9 mouse cellular contexts compared by ENCODE assay signal in the genomic region with DNA sequence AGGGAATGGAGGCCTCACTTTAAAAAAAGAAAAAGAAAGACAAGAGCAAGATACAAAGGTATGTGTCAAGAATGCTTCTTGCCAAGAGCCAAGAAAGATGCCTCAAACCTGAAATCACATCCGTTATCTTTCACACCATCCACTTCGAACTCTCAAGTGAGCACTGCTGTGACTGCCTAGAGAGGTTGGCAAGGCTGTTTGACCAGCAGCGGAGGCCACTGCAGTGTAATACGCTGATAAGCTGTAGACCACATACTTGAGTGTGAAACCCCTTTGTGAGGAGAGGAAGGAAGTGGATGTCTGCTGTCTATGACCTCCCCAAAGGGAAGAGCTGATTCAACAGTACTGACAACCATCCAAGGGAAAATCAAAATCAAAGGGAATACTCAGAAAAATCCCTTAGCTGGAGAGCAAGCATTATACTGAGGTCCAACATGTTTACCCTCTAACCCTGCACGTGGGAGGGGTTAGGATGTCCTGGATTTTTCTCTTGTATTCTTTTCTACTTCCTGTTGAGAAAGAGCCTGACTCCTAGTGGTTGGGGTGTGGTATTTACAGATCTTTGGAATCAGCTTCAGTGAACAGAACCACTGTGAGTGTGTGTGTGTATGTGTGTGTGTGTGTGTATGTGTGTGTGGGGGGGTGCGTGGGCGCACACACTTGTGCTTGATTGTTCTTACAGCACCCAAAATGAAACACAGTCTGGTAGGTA.
A peak's percentile ranks its signal among the peaks of the same experiment; 100 is the strongest.
DNase-seq lines count a peak whose midpoint lies in the region; ATAC-seq and TF ChIP-seq lines count a peak whose summit lies in the region.
"Had no signal": no experiment of that assay in that cellular context is flagged by ENCODE, and none has a peak within 500 bp of the region (broad histone marks: within the 10 kb centered on the region; RNA-seq: fewer than 3 reads in every experiment).

No protein-coding gene starts in this region.

- no peak for TF ChIP-seq POLR2A in MEL (IDR thresholded peaks at IDR 0.05; ENCODE audit: control insufficient read depth in 1 of 2, insufficient read depth in 1 of 2, low read depth in 1 of 2, low read length in 2 of 2, poor library complexity in 1 of 2)

- peak; percentile 86 for ATAC-seq in megakaryocyte progenitor cell, adult 5-6 weeks (replicated peaks; ENCODE audit: poor library complexity)
- no peak for ATAC-seq in kidney, embryonic 14.5 days (ENCODE audit: low FRiP score, low TSS enrichment)

- H3K4me1 ChIP-seq in MEL (ENCODE audit: control insufficient read depth in 1 of 2, insufficient read depth in 2 of 2, low read length in 2 of 2) = peaks cover 6 to 18% of the 10 kb centered on the region in 2 experiments
- H3K4me1 ChIP-seq in kidney, embryonic 14.5 days (ENCODE audit: control insufficient read depth, insufficient read depth, low read length) = no peaks in the 10 kb centered on the region

- no peak overlapping the region for H3K4me3 ChIP-seq in layer of hippocampus, adult 2 months
- H3K4me3 ChIP-seq in MEL (ENCODE audit: control insufficient read depth in 1 of 2, insufficient read depth in 1 of 2, low read depth in 2 of 2, low read length in 2 of 2) = no peak overlapping the region
- no peak overlapping the region for H3K4me3 ChIP-seq in kidney, embryonic 14.5 days (ENCODE audit: low read length)
- H3K4me3 ChIP-seq: hindbrain, embryonic 10.5 days had no signal

- 78% methylated on average over 7 of the region's 7 CpGs for WGBS in kidney, embryonic 14.5 days

- no peak overlapping the region for H3K9ac ChIP-seq in MEL (ENCODE audit: control insufficient read depth, low read depth, low read length, poor library complexity, severe bottlenecking)
- H3K9ac ChIP-seq in kidney, embryonic 14.5 days (ENCODE audit: low read depth, low read length) = no peak overlapping the region

- DNase-seq in layer of hippocampus, adult 2 months (ENCODE audit: low spot score in 2 of 2) = no peak
- DNase-seq in layer of hippocampus, adult 9-10 months (ENCODE audit: low spot score) = no peak
- peak; percentile 60 for DNase-seq in MEL (ENCODE audit: low read depth, low spot score)
- peak; percentile 25 for DNase-seq in c-Kit-positive CD71-positive TER-119-negative erythroid progenitor cells, embryonic 14.5 days (ENCODE audit: low read depth)
- no peak for DNase-seq in left cerebral cortex, postnatal 4 days
- DNase-seq: cerebellum, adult 9-10 months had no signal

- TF ChIP-seq CTCF in layer of hippocampus, adult 2 months (conservative IDR thresholded peaks at IDR 0.05) = peak; percentile 66
- peak in 2 of 3 experiments; percentile 40 to 63; a peak in 3 of 6 replicates for TF ChIP-seq CTCF in MEL (IDR thresholded peaks at IDR 0.05 in 2 of 3, conservative IDR thresholded peaks at IDR 0.05 in 1 of 3; ENCODE audit: control insufficient read depth in 1 of 3, insufficient read depth in 1 of 3, low read depth in 2 of 3, low read length in 3 of 3, poor library complexity in 1 of 3, severe bottlenecking in 1 of 3)

- no peaks in the 10 kb centered on the region; a peak in 1 of 4 replicates for H3K27me3 ChIP-seq in MEL (ENCODE audit: control insufficient read depth in 1 of 2, insufficient read depth in 2 of 2, low read length in 2 of 2)
- H3K27me3 ChIP-seq in kidney, embryonic 14.5 days (ENCODE audit: control insufficient read depth, insufficient read depth, low read length) = no peaks in the 10 kb centered on the region

- no peak overlapping the region for H3K4me2 ChIP-seq in kidney, embryonic 14.5 days (replicated peaks; ENCODE audit: low read depth, low read length)

- no peak for TF ChIP-seq EP300 in MEL (IDR thresholded peaks at IDR 0.05; ENCODE audit: low read depth in 1 of 2, low read length in 2 of 2)

- H3K27ac ChIP-seq in layer of hippocampus, adult 2 months = no peak overlapping the region
- no peak overlapping the region for H3K27ac ChIP-seq in MEL (ENCODE audit: control insufficient read depth, low read depth, low read length)
- H3K27ac ChIP-seq in kidney, embryonic 14.5 days (ENCODE audit: low read depth, low read length) = no peak overlapping the region
- H3K27ac ChIP-seq: hindbrain, embryonic 10.5 days had no signal

- no peaks in the 10 kb centered on the region for H3K79me2 ChIP-seq in MEL (ENCODE audit: control insufficient read depth, insufficient read depth, low read length, poor library complexity)

- peak; percentile 17 for TF ChIP-seq RAD21 in MEL (IDR thresholded peaks at IDR 0.05; ENCODE audit: low read depth, low read length)

- intact Hi-C loops in left cerebral cortex, postnatal 4 days (cut with DNase I) = no loop called here

- H3K36me3 ChIP-seq in MEL (ENCODE audit: control insufficient read depth in 1 of 2, insufficient read depth in 2 of 2, low read length in 2 of 2) = peaks cover 0 to 11% of the 10 kb centered on the region in 2 experiments; a peak in 2 of 4 replicates
- no peaks in the 10 kb centered on the region for H3K36me3 ChIP-seq in kidney, embryonic 14.5 days (ENCODE audit: control insufficient read depth, insufficient read depth, low read length)
- H3K36me3 ChIP-seq: hindbrain, embryonic 10.5 days had no signal

- H3K9me3 ChIP-seq in MEL (replicated peaks; ENCODE audit: insufficient read depth, low read length) = no peaks in the 10 kb centered on the region
- no peaks in the 10 kb centered on the region for H3K9me3 ChIP-seq in kidney, embryonic 14.5 days (ENCODE audit: control insufficient read depth, low read length)
- H3K9me3 ChIP-seq: hindbrain, embryonic 10.5 days had no signal

TF ChIP-seq in MEL, 35 proteins besides CTCF, POLR2A, EP300 and RAD21:
- TF ChIP-seq E2F4 (IDR thresholded peaks at IDR 0.05; ENCODE audit: borderline replicate concordance, low read depth, low read length) (no peak), SMC3 (IDR thresholded peaks at IDR 0.05; ENCODE audit: low read depth, low read length) (peak; percentile 53), ZMIZ1 (IDR thresholded peaks at IDR 0.05; ENCODE audit: low read depth, low read length) (no peak), ELF1 (IDR thresholded peaks at IDR 0.05; ENCODE audit: low read depth, low read length) (0 out of 2 replicates have a peak, but pooled peaks have one; percentile 29), USF2 (IDR thresholded peaks at IDR 0.05; ENCODE audit: borderline replicate concordance in 1 of 2, insufficient read depth in 1 of 2, low read depth in 1 of 2, low read length in 2 of 2) (no peak)

Comparison
In these comparisons a context has a peak if more than half of its experiments do, and no peak if none do; other contexts are left out.
1. DNase-seq: peak in MEL (single experiment) and c-Kit-positive CD71-positive TER-119-negative erythroid progenitor cells, embryonic 14.5 days (single experiment); none in layer of hippocampus, adult 2 months (0 of 2), layer of hippocampus, adult 9-10 months (single experiment) and left cerebral cortex, postnatal 4 days (single experiment).